Mouse (Mus musculus) MEL (cell line): ENCODE measurements at regions not wholly inside any gene's neighbourhood (a gene's known extent, or its start where the extent isn't known, plus 50 kb on each side); places are given as distances from the start of the nearest gene placed in this dataset.

Experiments
- DNase-seq: peaks from one replicate; pipeline ENCODE4 v3.0.0; 2011; ENCODE audit warnings: low read depth, low spot score
- H3K27ac ChIP-seq: 2 replicates; pipeline ENCODE4 v1.5.1; 2012; ENCODE audit warnings: low read depth, mild to moderate bottlenecking, control low read depth, low read length, moderate library complexity; ENCODE audit not compliant: control insufficient read depth
- H3K27me3 ChIP-seq, 2 experiments: fragments of 150-350 bp in 1 of 2; sonication (generic) in 1 of 2; 2 replicates each; pipeline ENCODE4 v1.6.1; 2012; ENCODE audit warnings: low read length in 2 of 2, mild to moderate bottlenecking in 2 of 2, improper control_type of control experiment in 1 of 2, moderate library complexity in 1 of 2; ENCODE audit not compliant: insufficient read depth in 2 of 2, control insufficient read depth in 1 of 2
- H3K36me3 ChIP-seq, 2 experiments: 2 replicates each; pipeline ENCODE4 v1.6.1; 2012 to 2014; ENCODE audit warnings: low read length in 2 of 2, improper control_type of control experiment in 1 of 2, inconsistent platforms in 1 of 2, mild to moderate bottlenecking in 1 of 2; ENCODE audit not compliant: insufficient read depth in 2 of 2, control insufficient read depth in 1 of 2
- H3K4me1 ChIP-seq, 2 experiments: fragments of 150-350 bp in 1 of 2; sonication (generic) in 1 of 2; 2 replicates each; pipeline ENCODE4 v1.6.1; 2012; ENCODE audit warnings: low read length in 2 of 2, improper control_type of control experiment in 1 of 2, mild to moderate bottlenecking in 1 of 2; ENCODE audit not compliant: insufficient read depth in 2 of 2, control insufficient read depth in 1 of 2
- H3K4me3 ChIP-seq, 2 experiments: fragments of 150-350 bp in 1 of 2; sonication (generic) in 1 of 2; 2 replicates each; pipeline ENCODE4 v1.5.1; 2012; ENCODE audit warnings: low read depth in 2 of 2, low read length in 2 of 2, mild to moderate bottlenecking in 2 of 2, moderate library complexity in 2 of 2, control low read depth in 1 of 2, improper control_type of control experiment in 1 of 2; ENCODE audit not compliant: control insufficient read depth in 1 of 2, insufficient read depth in 1 of 2
- H3K79me2 ChIP-seq: 2 replicates; pipeline ENCODE4 v1.6.1; 2012; ENCODE audit warnings: mild to moderate bottlenecking, low read length, moderate library complexity; ENCODE audit not compliant: control insufficient read depth, poor library complexity, insufficient read depth
- H3K9ac ChIP-seq: 2 replicates; pipeline ENCODE4 v1.6.1; 2012; ENCODE audit warnings: low read depth, mild to moderate bottlenecking, control low read depth, low read length, moderate library complexity; ENCODE audit not compliant: control insufficient read depth, poor library complexity, severe bottlenecking
- H3K9me3 ChIP-seq: fragments of 150-350 bp; sonication (generic); replicated peaks from 2 replicates; pipeline ENCODE4 v1.6.1; 2012; ENCODE audit warnings: mild to moderate bottlenecking, low read length, improper control_type of control experiment, moderate library complexity; ENCODE audit not compliant: insufficient read depth
- BHLHE40 ChIP-seq: IDR thresholded peaks from 2 replicates; pipeline ENCODE4 v1.6.1; 2012; ENCODE audit warnings: low read depth, mild to moderate bottlenecking, inconsistent platforms, low read length, improper control_type of control experiment, borderline replicate concordance
- CHD1 ChIP-seq: IDR thresholded peaks from 2 replicates; pipeline ENCODE4 v1.6.1; 2012; ENCODE audit warnings: low read depth, mild to moderate bottlenecking, inconsistent platforms, low read length, improper control_type of control experiment
- CHD2 ChIP-seq: IDR thresholded peaks from 2 replicates; pipeline ENCODE4 v1.6.1; 2011; ENCODE audit warnings: low read length, improper control_type of control experiment
- E2F4 ChIP-seq: IDR thresholded peaks from 2 replicates; pipeline ENCODE4 v1.6.1; 2011; ENCODE audit warnings: low read depth, low read length, improper control_type of control experiment, borderline replicate concordance
- ELF1 ChIP-seq: IDR thresholded peaks from 2 replicates; pipeline ENCODE4 v1.6.1; 2014; ENCODE audit warnings: low read depth, mild to moderate bottlenecking, inconsistent platforms, low read length, improper control_type of control experiment, moderate library complexity
- EP300 ChIP-seq, 2 experiments: IDR thresholded peaks; 2 replicates each; pipeline ENCODE4 v1.6.1; 2011; ENCODE audit warnings: improper control_type of control experiment in 2 of 2, low read length in 2 of 2, low read depth in 1 of 2, mild to moderate bottlenecking in 1 of 2
- GATA1 ChIP-seq: IDR thresholded peaks from 2 replicates; pipeline ENCODE4 v1.6.1; 2011; ENCODE audit warnings: low read depth, low read length, improper control_type of control experiment
- JUND ChIP-seq: IDR thresholded peaks from 2 replicates; pipeline ENCODE4 v1.6.1; 2011; ENCODE audit warnings: low read depth, mild to moderate bottlenecking, improper control_type of control experiment, low read length
- MAFK ChIP-seq: IDR thresholded peaks from 2 replicates; pipeline ENCODE4 v1.6.1; 2011; ENCODE audit warnings: low read depth, mild to moderate bottlenecking, low read length, improper control_type of control experiment, borderline replicate concordance
- MAZ ChIP-seq: IDR thresholded peaks from 2 replicates; pipeline ENCODE4 v1.6.1; 2012; ENCODE audit warnings: low read depth, mild to moderate bottlenecking, inconsistent platforms, low read length, improper control_type of control experiment
- MXI1 ChIP-seq: IDR thresholded peaks from 2 replicates; pipeline ENCODE4 v1.6.1; 2011; ENCODE audit warnings: mild to moderate bottlenecking, low read depth, low read length, improper control_type of control experiment
- MYB ChIP-seq: IDR thresholded peaks from 2 replicates; pipeline ENCODE4 v1.6.1; 2011; ENCODE audit warnings: mild to moderate bottlenecking, low read depth, low read length, improper control_type of control experiment
- MYC ChIP-seq: IDR thresholded peaks from 2 replicates; pipeline ENCODE4 v1.6.1; 2011; ENCODE audit warnings: low read depth, mild to moderate bottlenecking, low read length, improper control_type of control experiment, moderate library complexity
- NELFE ChIP-seq: IDR thresholded peaks from 2 replicates; pipeline ENCODE4 v1.6.1; 2011; ENCODE audit warnings: low read depth, low read length, improper control_type of control experiment
- NRF1 ChIP-seq: IDR thresholded peaks from 2 replicates; pipeline ENCODE4 v1.6.1; 2014; ENCODE audit warnings: low read depth, mild to moderate bottlenecking, inconsistent platforms, low read length, improper control_type of control experiment, moderate library complexity; ENCODE audit not compliant: poor library complexity, insufficient read depth, severe bottlenecking
- POLR2A ChIP-seq, 2 experiments: IDR thresholded peaks; 2 replicates each; pipeline ENCODE4 v1.6.1; 2011 to 2012; ENCODE audit warnings: low read length in 2 of 2, mild to moderate bottlenecking in 2 of 2, control low read depth in 1 of 2, improper control_type of control experiment in 1 of 2, low read depth in 1 of 2, moderate library complexity in 1 of 2; ENCODE audit not compliant: control insufficient read depth in 1 of 2, insufficient read depth in 1 of 2, poor library complexity in 1 of 2
- POLR2AphosphoS5 ChIP-seq: IDR thresholded peaks from 2 replicates; pipeline ENCODE4 v1.6.1; 2012; ENCODE audit warnings: low read depth, borderline replicate concordance, mild to moderate bottlenecking, inconsistent platforms, low read length, moderate library complexity, mixed read lengths
- RAD21 ChIP-seq: IDR thresholded peaks from 2 replicates; pipeline ENCODE4 v1.6.1; 2011; ENCODE audit warnings: mild to moderate bottlenecking, low read depth, low read length, improper control_type of control experiment
- RCOR1 ChIP-seq: IDR thresholded peaks from 2 replicates; pipeline ENCODE4 v1.6.1; 2012; ENCODE audit warnings: low read depth, mild to moderate bottlenecking, inconsistent platforms, low read length, improper control_type of control experiment
- SMC3 ChIP-seq: IDR thresholded peaks from 2 replicates; pipeline ENCODE4 v1.6.1; 2011; ENCODE audit warnings: low read depth, low read length, improper control_type of control experiment
- TAL1 ChIP-seq: IDR thresholded peaks from 2 replicates; pipeline ENCODE4 v1.6.1; 2012; ENCODE audit warnings: mild to moderate bottlenecking, inconsistent platforms, low read length, moderate library complexity, mixed read lengths
- TCF12 ChIP-seq: IDR thresholded peaks from 2 replicates; pipeline ENCODE4 v1.6.1; 2014; ENCODE audit warnings: low read depth, mild to moderate bottlenecking, inconsistent platforms, low read length, improper control_type of control experiment, moderate library complexity
- UBTF ChIP-seq: IDR thresholded peaks from 2 replicates; pipeline ENCODE4 v1.6.1; 2012; ENCODE audit warnings: low read depth, mild to moderate bottlenecking, inconsistent platforms, low read length, improper control_type of control experiment, moderate library complexity, borderline replicate concordance; ENCODE audit not compliant: insufficient read depth
- USF1 ChIP-seq: IDR thresholded peaks from 2 replicates; pipeline ENCODE4 v1.6.1; 2014; ENCODE audit warnings: low read depth, mild to moderate bottlenecking, inconsistent platforms, low read length, improper control_type of control experiment, moderate library complexity
- USF2 ChIP-seq, 2 experiments: IDR thresholded peaks; 2 replicates each; pipeline ENCODE4 v1.6.1; 2011 to 2012; ENCODE audit warnings: improper control_type of control experiment in 2 of 2, low read length in 2 of 2, borderline replicate concordance in 1 of 2, inconsistent platforms in 1 of 2, low read depth in 1 of 2, mild to moderate bottlenecking in 1 of 2; ENCODE audit not compliant: insufficient read depth in 1 of 2
- ZC3H11A ChIP-seq: IDR thresholded peaks from 2 replicates; pipeline ENCODE4 v1.6.1; 2012; ENCODE audit warnings: low read depth, mild to moderate bottlenecking, inconsistent platforms, low read length, improper control_type of control experiment
- ZMIZ1 ChIP-seq: IDR thresholded peaks from 2 replicates; pipeline ENCODE4 v1.6.1; 2012; ENCODE audit warnings: low read depth, mild to moderate bottlenecking, inconsistent platforms, low read length, improper control_type of control experiment, moderate library complexity
- ZNF384 ChIP-seq: IDR thresholded peaks from 2 replicates; pipeline ENCODE4 v1.6.1; 2012; ENCODE audit warnings: low read depth, mild to moderate bottlenecking, inconsistent platforms, low read length, improper control_type of control experiment

- Histone ChIP-seq H3K4me3 (no peak overlapping the region), H3K9ac (no peak overlapping the region), H3K27ac (no peak overlapping the region), H3K36me3 (no peaks in the 10 kb centered on the region), H3K4me1 (no peaks in the 10 kb centered on the region), H3K27me3 (no peaks in the 10 kb centered on the region), H3K79me2 (no peaks in the 10 kb centered on the region), H3K9me3 (no peaks in the 10 kb centered on the region)
- no peak for DNase-seq
- no peak for TF ChIP-seq SMC3
- TF ChIP-seq CHD2 = no peak
- TF ChIP-seq BHLHE40 = no peak
- no peak for TF ChIP-seq NRF1
- TF ChIP-seq EP300 (IDR thresholded peaks at IDR 0.05; ENCODE audit: low read depth in 1 of 2, low read length in 2 of 2) = no peak
- no peak for TF ChIP-seq ELF1
- TF ChIP-seq MYC = no peak
- no peak for TF ChIP-seq MYB
- TF ChIP-seq MAZ = no peak
- no peak for TF ChIP-seq ZMIZ1
- TF ChIP-seq RCOR1 = no peak
- no peak for TF ChIP-seq MXI1
- TF ChIP-seq TCF12 = no peak
Observed at GRCm38 (mm10) chr3:35242871-35243529, 510.9 kb upstream of the Atp11b start.

- DNase-seq = no peak
- no peak for TF ChIP-seq RAD21
- no peak for TF ChIP-seq TAL1
- no peak for TF ChIP-seq ZNF384
- no peak for TF ChIP-seq CHD1
- TF ChIP-seq JUND = no peak
- no peak for TF ChIP-seq POLR2AphosphoS5
- no peak for TF ChIP-seq UBTF
- no peak for TF ChIP-seq MAFK
- no peak for TF ChIP-seq ZMIZ1
- no peak for TF ChIP-seq NRF1
- TF ChIP-seq MYC = no peak
- TF ChIP-seq E2F4 = no peak
- no peak for TF ChIP-seq CHD2
- TF ChIP-seq POLR2A (IDR thresholded peaks at IDR 0.05; ENCODE audit: control insufficient read depth in 1 of 2, insufficient read depth in 1 of 2, low read depth in 1 of 2, low read length in 2 of 2, poor library complexity in 1 of 2) = no peak
- no peak for TF ChIP-seq ZC3H11A
- no peak for TF ChIP-seq GATA1
- TF ChIP-seq USF2 (IDR thresholded peaks at IDR 0.05; ENCODE audit: borderline replicate concordance in 1 of 2, insufficient read depth in 1 of 2, low read depth in 1 of 2, low read length in 2 of 2) = no peak
- no peak for TF ChIP-seq NELFE
- no peak for TF ChIP-seq USF1
- no peaks in the 10 kb centered on the region for H3K79me2 ChIP-seq
- no peaks in the 10 kb centered on the region for H3K9me3 ChIP-seq
- H3K27me3 ChIP-seq = no peaks in the 10 kb centered on the region
- H3K4me3 ChIP-seq = no peak overlapping the region
- no peaks in the 10 kb centered on the region for H3K4me1 ChIP-seq
- no peaks in the 10 kb centered on the region for H3K36me3 ChIP-seq
- H3K9ac ChIP-seq = no peak overlapping the region
- no peak overlapping the region for H3K27ac ChIP-seq
Observed at GRCm38 (mm10) chr3:35245003-35245402, 508.9 kb upstream of the Atp11b start.
